Mouse (Mus musculus) T-cell, adult 2 months (primary cell): ENCODE data around the gene Bmp10.

ENCODE experiments used
- DNase-seq: peaks from one replicate; pipeline ENCODE4 v3.0.0; 2022; ENCODE audit warnings: low spot score

Gene Bmp10

DNA sequence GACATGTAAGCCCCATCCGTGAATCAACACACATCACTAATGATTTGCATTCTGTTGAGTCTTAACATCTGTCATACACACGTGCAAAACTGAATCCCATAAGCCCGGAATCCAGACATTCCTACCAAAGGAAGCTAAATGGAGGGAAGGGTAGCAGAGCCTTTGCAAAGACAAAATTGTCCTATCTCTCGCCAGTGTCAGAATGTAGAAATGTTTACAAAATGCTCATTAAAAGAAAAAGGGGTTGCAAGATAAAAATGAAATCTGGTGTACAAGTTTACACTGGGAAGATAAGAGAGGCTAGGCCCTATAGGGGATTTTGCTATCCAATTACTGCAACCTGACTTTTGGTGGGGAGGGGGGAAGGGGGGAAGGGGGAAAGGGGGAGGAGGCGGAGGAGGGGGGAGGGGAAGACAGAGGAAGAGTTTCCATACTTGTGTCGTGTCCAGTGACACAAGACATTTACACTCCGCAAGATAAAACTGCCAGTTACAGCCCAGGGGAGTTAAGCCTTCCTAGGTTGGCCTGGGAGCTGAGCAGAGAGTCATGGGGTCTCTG is at the start of gene Bmp10:
Gene Bmp10, plus strand, starts transcription at position 508 of the 558 bp plus-strand sequence.
- no peak for DNase-seq

DNA sequence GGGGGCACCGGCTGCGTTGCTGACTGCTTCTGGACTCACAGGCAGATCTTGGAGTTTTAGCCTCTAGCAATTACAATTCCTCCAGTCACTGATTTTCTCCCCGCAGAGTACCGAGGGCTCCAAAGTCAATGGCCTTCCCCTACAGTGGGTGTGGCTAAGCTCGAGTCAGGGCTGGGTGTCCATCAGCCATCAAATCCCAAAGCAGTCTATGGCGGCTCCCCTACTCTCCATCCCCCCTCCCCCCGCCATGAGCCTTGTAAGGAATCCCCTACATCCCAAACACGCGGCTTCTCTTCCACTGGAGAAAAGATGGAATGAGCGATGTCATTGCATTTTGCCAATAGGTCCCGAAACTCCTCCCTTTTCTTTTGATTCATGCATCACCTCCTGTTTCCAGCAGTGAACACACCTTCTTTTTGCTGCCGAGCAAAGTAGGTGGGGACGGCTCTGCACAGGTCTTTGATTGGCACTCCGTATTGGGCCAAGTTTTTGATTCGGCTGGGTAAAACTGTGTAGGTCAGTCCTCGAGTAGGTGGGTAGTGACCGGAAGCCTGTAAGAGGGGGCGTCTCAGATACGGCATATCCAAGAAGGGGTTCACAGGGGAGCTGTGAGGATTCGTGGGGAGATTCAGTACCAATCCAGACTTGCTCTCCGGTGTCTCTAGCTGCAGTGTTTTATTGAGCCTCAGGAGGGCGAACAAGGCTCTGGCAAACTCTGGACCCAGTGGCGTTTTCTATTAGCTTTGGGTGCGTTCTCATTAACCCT is 44.7 kb upstream of the Bmp10 start:
- no peak for DNase-seq

DNA sequence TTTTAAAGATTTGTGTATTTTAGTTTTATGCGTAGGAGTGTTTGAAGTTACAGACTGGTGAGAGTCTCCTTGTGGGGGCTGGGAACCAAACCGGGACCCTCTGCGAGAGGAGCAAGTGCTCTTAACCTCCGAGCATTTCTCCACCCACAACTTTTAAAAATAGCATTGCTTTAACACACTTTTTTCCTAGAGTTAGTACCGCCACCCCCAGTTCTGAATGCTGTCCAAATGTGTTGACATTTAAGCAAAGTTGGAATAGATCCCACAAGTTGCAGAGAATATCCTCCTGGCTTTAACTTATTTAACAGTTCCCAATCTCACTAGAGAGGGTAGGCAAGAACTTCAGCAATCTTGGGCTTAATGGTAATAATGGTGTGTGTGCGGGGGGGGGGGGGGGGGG is 44.0 kb upstream of the Bmp10 start:
- no peak for DNase-seq

DNA sequence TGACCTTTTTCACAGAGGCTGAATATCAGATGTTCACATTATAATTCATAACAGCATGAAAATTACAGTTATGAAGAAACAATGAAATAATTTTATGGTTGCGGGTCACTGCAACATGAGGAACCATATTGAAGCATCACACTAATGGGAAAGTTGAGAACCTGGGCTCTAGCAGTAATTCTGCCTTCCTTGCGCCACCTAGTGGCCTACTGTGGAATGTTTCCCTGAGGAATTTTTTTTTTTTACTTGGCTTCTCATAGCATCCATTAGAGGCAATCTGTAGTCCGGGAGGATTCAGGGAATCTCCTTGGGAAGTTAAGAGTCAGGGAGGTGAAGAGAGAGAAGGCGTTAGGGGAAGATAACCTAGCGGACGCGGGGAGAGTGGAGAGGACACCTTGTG is 42.6 kb upstream of the Bmp10 start:
- DNase-seq, result peak; percentile 22

- no peak for DNase-seq
Observed at GRCm38 (mm10) chr6:87386681-87387080, 42.1 kb upstream of the Bmp10 start.

DNA sequence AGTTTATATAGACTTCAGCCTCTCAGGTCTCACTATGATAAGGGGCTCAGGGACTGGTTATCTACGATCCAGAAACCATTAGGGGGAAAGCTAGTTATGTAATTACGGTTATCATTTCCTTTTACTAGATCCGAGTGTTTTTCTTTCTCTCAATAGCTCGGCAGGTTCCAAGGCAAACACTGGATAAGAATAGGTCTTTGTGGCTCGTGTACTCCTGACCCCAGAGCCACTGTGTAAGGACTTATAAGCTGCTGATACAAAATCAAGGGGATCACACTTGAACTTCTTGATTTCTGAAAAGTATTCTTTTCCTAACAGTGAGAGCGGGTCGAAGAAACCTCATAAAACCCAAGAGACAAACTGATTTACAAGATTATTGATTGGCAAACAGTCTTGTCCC is 39.9 kb upstream of the Bmp10 start, which contains the start of gene Gkn3:
Gene Gkn3, minus strand, starts transcription at position 59 of the 400 bp plus-strand sequence.
- DNase-seq, result no peak

GRCm38 (mm10) chr6:87389455-87389989 is 39.3 kb upstream of the Bmp10 start:
- DNase-seq, result no peak

DNA sequence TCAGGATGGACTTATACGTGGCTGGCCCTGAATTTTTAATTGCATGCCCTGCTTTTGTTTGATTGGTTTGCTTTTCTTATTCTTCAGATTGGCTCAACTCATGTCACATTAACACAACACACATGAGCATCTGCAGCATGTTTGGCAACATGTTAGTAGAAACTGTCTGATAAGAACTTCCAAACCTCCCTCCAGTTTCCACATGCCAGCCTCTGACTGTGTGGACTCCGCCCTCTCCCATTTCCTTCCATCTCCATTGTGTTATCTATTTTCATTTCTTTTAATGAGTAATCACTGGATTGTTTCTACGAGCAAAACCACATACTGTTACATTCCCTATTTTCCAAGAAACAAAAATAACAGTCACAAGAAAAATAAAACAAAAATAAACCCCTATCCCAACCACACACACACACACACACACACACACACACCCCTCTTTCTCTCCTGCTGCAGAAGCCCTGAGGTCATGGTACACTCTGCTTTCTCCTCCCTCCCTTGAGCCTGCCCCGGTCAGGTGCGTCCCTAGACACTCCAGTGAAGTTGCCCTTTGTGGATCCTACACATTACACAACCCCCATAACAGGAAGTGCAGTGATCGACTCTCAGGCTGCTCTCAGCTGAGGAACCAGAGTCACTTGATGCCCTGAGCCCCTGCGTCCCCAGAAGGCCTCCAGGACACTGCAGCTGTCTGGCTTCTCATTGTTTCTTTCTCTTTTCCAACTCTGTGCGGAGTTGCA is 35.2 kb upstream of the Bmp10 start:
- DNase-seq, result no peak

- peak; percentile 75 for DNase-seq
Observed at GRCm38 (mm10) chr6:87394783-87395182, 34.0 kb upstream of the Bmp10 start.

- DNase-seq, result peak; percentile 73
Observed at GRCm38 (mm10) chr6:87399137-87399536, 29.7 kb upstream of the Bmp10 start.

DNA sequence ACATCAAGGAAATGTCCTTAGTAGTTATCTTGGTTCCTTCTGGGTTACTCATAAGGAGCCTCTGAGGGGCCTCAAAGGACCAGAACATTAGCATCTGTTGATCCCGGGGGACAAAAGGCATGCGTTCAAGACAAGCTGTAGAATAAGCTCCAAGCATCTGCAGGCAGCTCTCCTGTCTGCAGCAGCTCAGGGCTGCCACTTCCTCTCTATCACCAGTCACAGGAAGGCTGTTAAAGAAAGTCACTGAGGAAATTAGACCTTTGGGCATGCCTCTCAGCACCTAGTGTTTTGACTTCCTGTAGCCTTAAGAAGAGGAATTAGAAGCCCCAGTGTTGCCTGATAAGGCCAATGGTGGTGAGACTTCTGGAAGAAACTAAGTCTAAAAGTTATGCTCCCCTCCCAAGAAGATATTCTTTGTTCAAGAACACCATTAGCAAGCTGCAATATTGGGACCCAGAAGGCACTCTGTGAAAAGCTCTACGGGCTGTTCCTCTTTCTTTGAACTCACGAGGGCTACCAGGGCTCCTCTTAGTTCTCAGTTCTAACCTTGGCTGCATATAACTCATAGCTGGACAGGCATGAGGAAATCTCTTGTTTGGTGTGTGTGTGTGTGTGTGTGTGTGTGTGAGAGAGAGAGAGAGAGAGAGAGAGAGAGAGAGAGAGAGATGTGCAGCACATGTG is 28.8 kb upstream of the Bmp10 start:
- DNase-seq, result peak; percentile 41

- no peak for DNase-seq
Observed at GRCm38 (mm10) chr6:87401456-87401855, 27.3 kb upstream of the Bmp10 start.

DNA sequence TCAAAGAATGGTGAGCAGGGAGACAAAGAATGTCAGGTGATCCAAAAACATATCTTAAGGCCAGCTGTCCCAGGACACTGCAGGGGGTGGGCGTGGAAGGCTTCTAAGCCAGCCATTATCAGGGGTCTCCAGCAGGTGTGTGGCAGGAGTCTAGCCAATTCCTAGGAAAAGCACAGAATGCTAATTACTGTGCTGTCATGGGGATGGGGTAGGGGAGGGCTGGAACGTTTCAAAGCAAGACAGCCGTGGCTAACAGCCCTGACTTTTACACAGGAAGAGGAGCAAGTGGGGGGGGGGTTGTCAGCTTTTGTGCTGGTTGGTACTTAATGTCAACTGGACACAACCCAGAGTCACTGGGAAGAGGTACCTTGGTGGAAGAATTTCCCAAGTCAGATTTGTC is 16.8 kb upstream of the Bmp10 start:
- DNase-seq, result no peak

DNA sequence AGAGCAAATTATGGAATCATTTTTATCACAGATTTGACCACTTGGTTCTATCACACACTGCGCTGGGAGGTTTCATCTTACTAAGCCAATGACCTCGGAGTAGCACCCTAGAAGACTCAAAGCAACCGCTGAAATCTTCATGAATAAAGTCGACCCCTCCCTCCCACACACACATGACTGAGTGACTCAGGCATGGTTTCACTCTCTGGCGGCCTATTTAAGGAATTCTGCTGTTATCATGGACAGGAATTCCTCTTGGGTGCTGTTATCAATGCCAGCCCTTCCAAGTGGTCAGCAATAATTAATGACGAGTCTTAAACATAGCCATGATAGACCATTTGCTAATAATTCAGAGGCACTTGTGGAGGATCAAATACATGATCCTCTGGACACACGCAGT is 6.5 kb upstream of the Bmp10 start:
- DNase-seq, result no peak

DNA sequence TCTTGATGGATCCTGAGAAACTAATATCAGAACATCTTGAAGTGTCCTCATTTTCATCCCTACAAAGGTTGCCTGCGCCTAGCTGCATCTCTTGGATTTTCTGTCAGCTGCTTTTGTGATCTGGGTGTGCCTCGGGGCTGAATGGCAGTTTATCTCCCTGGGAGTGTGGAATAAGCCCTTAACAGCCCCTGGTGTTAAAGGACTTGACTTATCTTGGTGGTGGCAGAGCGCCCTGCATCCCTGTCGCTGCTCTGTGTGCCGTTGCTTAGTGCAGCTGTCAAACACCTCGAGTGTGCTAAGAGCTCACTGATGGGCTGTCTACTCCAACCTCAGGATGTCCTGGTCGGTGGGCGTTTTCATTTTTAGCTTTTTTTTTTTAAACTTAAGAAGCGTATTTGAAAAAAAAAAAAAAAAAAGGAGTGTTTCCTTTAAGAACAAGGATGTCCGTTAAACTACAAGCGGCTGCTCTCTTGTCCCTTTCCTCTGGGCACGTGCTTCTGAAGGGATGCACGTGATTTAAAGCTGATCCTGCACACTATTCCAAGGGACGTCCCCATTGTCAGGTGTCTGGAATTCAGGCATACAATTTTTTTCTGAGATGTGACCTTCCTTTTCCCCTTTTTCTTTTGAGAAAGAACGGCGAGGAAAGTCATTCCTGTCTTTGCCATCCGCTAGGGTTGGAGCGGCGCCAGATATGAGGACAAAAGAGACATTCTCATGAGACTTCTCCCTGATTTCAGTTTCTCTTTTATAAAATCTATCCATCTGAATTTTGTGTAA is 4.6 kb upstream of the Bmp10 start:
- DNase-seq, result no peak

DNA sequence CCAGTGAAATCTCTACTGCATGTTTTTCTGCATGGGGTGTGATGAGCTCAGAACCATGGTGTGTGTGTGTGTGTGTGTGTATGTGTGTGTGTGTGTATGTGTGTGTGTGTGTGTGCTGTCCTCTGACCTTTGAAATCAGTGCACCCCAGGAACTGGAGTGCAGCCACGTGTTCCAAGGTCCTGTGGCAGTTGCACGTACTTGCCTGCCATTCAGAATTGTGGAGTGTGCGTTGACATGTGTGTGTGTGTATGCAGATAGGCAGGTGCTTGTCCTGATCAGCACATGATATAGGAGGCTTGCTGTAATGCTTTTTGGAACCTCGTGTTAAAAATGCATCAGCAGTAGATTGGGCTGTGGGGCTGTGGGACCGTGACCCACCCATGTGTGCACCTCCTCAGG is 1.8 kb upstream of the Bmp10 start:
- no peak for DNase-seq

GRCm38 (mm10) chr6:87427616-87428015 is 1.2 kb upstream of the Bmp10 start:
- no peak for DNase-seq

DNA sequence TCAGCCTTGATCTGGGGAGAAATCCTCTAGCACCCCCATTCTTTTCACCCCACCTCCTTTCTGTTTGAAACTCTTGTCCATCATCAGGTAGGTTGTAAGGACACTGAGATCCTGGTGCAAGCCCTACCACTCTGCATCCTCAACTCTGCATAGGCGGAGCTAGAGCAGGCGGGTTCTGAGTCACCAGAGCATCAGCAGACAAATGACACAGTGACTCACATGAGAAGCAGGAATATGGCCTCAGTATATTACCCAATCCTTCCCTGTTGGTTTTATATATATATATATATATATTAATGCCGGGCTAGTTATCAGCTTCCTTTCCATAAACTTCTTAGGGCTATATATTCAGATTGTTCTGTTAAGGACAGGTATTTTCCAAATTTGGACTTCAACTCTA is 7.0 kb downstream of the Bmp10 start:
- no peak for DNase-seq

DNA sequence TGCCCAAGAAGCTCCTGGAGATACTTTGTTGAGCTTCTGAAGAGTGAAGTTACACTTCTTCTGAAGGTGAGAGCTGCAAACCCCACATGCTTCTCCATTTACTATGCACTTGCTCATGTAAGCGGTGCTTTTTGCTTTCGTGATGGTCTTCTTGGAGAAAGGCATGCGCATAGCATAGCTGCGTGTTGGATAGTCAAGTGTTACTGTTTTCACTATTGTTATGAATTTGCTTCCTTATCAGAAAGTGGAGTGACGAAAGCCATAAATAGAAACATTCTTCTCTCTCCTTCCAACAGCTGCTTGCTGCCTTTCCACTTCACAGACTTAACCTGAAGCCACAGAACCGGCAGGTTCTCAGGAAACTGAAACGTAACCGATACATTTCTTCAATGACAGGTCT is 8.0 kb downstream of the Bmp10 start:
- peak; percentile 37 for DNase-seq

- no peak for DNase-seq
Observed at GRCm38 (mm10) chr6:87443253-87443652, 14.5 kb downstream of the Bmp10 start.

- no peak for DNase-seq
Observed at GRCm38 (mm10) chr6:87445222-87445621, 16.4 kb downstream of the Bmp10 start.

GRCm38 (mm10) chr6:87447217-87447616 is 18.4 kb downstream of the Bmp10 start:
- no peak for DNase-seq
